Mouse (Mus musculus) induced T-regulatory cell, adult 2 months (primary cell): ENCODE data around the gene Slc9a9.

ENCODE experiments used
- DNase-seq: peaks from one replicate; pipeline ENCODE4 v3.0.0-alpha.2; 2012; ENCODE audit warnings: low read depth

Gene Slc9a9

DNA sequence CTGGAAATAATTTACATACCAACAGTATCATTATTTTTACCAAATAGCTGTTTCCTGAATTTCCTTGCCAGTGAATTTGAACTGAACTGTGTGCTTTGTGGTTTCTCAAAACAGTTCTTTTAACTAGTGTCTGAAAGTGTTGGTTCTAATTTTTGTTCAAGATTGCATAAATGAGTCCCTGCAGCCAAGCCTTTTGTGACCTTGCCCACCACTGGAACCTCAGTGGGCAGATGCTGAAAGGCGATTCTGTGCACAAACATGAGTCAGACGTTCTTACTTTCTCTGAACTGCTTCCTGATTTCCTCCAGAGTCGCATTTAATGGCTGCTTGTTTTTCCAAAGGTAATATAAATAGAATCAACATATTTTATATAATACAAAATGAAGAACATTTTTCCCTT, 281.0 kb downstream of the Slc9a9 start:
- DNase-seq = no peak

GRCm38 (mm10) chr9:94955645-94956044, 285.9 kb downstream of the Slc9a9 start:
- peak; percentile 21 for DNase-seq

- no peak for DNase-seq
These were observed 288.7 kb downstream of the Slc9a9 start for GRCm38 (mm10) chr9:94958382-94958781.

- no peak for DNase-seq
These were observed 298.9 kb downstream of the Slc9a9 start for GRCm38 (mm10) chr9:94968596-94969120.

- no peak for DNase-seq
These were observed 299.4 kb downstream of the Slc9a9 start for GRCm38 (mm10) chr9:94969131-94969530.

- no peak for DNase-seq
These were observed 302.3 kb downstream of the Slc9a9 start for GRCm38 (mm10) chr9:94972021-94972420.

- no peak for DNase-seq
These were observed 303.0 kb downstream of the Slc9a9 start for GRCm38 (mm10) chr9:94972693-94973092.

- DNase-seq = no peak
These were observed 306.5 kb downstream of the Slc9a9 start for GRCm38 (mm10) chr9:94976191-94976590.

DNA sequence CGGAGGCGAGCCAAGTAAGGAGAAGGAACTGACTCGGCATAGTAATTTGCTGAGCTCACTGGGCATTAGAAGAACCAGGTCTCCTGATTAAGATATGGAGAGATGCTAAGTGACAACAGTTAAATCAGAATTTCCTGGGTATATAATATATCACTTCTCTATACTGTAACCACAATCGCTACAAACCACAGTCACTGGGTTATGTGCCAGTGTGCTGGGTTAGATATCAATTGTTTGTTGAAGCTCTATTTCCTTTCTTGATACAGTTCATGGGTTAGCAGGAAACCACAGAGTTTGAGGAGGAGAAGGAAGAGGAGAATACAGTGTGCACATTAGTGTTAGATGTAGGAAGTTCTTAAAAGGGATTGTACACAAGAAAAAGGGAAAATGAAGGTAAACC, 323.9 kb downstream of the Slc9a9 start:
- peak; percentile 23 for DNase-seq

DNA sequence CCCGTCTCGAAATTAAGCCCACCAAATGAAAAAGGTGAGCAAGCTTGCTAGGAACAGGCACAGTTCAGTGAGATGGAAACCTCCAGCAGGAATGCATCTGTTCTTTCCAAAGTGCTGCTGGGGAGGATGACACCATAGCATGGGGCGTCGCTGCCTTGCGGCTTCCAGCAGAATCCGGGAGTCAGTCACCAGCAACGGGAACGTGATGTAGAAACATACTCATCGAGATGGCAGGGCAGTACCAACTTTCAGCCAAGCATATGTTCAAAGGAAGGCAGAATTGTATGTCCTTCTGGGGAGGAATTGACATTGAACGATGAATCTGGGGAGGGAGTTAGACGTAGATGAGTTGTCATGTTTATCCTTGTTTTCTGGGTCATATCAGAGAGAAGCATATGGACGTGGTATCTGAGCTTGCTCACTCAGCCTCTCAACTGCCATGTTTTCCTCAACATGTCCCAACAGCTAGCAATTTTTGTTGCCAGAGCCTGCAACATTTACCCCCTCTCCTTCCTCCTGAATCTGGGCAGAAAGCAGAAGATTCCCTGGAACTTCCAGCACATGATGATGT, 350.5 kb downstream of the Slc9a9 start:
- no peak for DNase-seq

- no peak for DNase-seq
These were observed 364.6 kb downstream of the Slc9a9 start for GRCm38 (mm10) chr9:95034140-95034970.

DNA sequence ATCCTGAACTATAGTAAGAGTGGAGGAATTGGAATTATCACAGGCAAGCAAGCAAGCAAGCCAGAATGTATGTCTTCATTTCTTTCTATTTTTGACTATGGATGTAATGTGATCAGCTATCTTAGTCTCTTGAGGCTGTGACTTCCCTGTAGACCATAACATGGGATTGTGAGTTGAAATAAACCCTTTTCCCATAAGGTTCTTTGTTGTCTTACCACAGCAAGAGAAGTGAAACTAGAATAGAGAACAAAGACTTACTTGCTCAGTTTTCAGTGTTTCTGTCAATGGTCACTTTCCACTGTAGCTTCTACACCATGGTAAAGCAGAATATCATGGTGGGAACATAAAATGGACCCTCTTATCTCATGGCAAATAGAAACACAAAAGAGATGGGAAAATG, 366.5 kb downstream of the Slc9a9 start:
- no peak for DNase-seq

DNA sequence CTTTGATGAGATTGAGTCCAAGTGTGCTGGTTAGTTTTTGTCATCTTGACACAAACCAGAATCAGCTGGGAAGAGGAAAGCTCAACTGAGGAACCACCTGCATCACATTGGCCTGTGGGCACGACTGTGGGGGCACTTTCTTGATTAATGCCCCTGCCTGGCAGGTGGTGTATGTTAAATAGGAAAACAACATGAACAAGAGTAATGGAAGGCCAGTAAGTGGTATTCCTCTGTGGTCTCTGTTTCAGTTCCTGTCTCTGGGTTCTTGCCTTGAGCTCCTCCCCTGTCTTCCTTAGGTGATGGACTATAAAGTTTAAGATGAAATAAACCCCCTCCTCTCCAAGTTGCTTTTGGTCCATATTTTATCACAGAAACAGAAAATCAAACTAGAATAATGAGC, 372.7 kb downstream of the Slc9a9 start:
- no peak for DNase-seq

GRCm38 (mm10) chr9:95052160-95052559, 382.5 kb downstream of the Slc9a9 start:
- no peak for DNase-seq

- no peak for DNase-seq
These were observed 383.5 kb downstream of the Slc9a9 start for GRCm38 (mm10) chr9:95053183-95053582.

- no peak for DNase-seq
These were observed 386.1 kb downstream of the Slc9a9 start for GRCm38 (mm10) chr9:95055843-95056242.

DNA sequence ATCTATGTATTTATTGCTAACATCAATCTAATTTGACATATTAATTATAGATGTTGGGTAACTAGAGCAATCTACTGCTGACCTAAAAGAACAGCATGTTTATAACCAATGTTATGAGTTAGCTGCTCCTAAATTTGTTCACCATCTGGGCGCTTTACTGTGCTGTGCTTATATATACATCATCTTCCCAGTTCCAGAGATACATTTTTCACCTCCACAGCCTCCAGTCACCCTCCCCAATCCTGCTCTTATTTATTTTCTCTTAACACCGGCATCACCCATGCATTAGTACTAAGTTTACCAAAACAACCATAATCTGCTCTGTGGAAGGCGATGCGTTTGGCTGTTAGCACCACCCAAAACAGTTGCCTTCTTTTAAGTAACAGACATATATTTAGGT, 391.0 kb downstream of the Slc9a9 start:
- no peak for DNase-seq

DNA sequence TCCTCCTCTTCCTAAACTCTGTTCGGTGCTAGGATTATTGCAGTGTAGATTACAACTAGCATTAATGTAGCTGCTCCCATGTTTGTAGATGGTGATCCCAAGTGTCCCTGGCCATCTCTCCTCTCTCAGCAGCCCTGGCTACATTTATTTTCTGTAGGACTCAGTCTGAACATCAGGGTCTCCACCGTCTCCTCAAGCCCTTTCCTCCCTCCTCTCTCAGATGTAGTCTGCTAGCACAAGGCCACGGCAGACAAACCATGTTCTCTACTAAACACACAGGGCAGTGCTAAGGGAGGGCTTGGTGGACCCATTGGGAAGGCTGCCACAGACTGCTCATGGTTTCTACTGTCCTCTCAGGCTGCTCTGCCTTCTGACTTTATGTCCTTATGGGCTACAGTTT, 397.3 kb downstream of the Slc9a9 start:
- DNase-seq = no peak

DNA sequence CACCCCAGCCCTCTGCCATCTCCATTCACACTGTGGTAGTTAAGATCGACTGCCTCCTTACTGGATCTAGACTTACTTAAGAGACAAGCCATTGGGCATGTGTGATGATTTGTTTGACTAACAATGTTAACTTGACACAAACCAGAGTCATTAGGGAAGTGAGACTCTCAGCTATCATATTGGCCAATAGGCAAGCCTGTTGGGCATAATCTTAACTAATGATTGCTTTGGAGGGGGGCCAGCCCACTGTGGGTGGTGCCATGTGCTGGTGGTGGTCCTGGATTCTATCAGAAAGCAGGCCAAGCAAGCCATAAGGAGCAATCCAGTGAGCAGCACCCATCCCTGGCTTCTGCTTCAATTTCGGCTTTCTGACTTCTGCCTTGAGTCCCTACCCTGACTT, 398.8 kb downstream of the Slc9a9 start:
- no peak for DNase-seq

GRCm38 (mm10) chr9:95070832-95071519, 401.3 kb downstream of the Slc9a9 start:
- no peak for DNase-seq

- peak; percentile 78 for DNase-seq
These were observed 402.8 kb downstream of the Slc9a9 start for GRCm38 (mm10) chr9:95072450-95072955.

DNA sequence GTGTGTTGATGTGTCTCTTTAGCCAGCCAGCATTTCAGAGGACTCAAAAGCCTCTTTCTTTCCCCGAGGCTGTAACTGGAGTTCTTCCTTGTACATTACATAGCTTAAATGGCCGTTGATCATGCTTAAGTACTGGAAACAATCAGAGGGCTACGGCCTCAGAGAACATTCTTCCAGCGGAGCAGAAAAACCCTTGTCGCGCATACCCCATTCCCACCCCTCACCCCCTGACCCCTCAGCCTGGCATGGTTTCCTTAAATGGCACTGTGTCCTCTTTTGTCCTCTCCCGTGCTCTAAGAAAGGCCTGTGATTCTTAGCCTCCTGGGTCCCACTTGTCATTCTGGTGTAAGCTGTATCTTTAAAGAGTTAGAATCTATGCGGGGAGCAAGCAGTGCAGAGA, 404.0 kb downstream of the Slc9a9 start:
- no peak for DNase-seq

- no peak for DNase-seq
These were observed 406.1 kb downstream of the Slc9a9 start for GRCm38 (mm10) chr9:95075856-95076255.
